Mouse (Mus musculus) MEL (cell line): ENCODE results near the gene Serinc3. TPM values are rescaled to one million over a fixed set of nuclear protein-coding genes. Genes with fewer than 3 reads are reported as not detected.

ENCODE experiments used
- DNase-seq: peaks from one replicate; pipeline ENCODE4 v3.0.0; 2011; ENCODE audit warnings: low read depth, low spot score
- H3K27ac ChIP-seq: 2 replicates; pipeline ENCODE4 v1.5.1; 2012; ENCODE audit warnings: low read depth, mild to moderate bottlenecking, control low read depth, low read length, moderate library complexity; ENCODE audit not compliant: control insufficient read depth
- H3K27me3 ChIP-seq, 2 experiments: fragments of 150-350 bp in 1 of 2; sonication (generic) in 1 of 2; 2 replicates each; pipeline ENCODE4 v1.6.1; 2012; ENCODE audit warnings: low read length in 2 of 2, mild to moderate bottlenecking in 2 of 2, improper control_type of control experiment in 1 of 2, moderate library complexity in 1 of 2; ENCODE audit not compliant: insufficient read depth in 2 of 2, control insufficient read depth in 1 of 2
- H3K36me3 ChIP-seq, 2 experiments: 2 replicates each; pipeline ENCODE4 v1.6.1; 2012 to 2014; ENCODE audit warnings: low read length in 2 of 2, improper control_type of control experiment in 1 of 2, inconsistent platforms in 1 of 2, mild to moderate bottlenecking in 1 of 2; ENCODE audit not compliant: insufficient read depth in 2 of 2, control insufficient read depth in 1 of 2
- H3K4me1 ChIP-seq, 2 experiments: fragments of 150-350 bp in 1 of 2; sonication (generic) in 1 of 2; 2 replicates each; pipeline ENCODE4 v1.6.1; 2012; ENCODE audit warnings: low read length in 2 of 2, improper control_type of control experiment in 1 of 2, mild to moderate bottlenecking in 1 of 2; ENCODE audit not compliant: insufficient read depth in 2 of 2, control insufficient read depth in 1 of 2
- H3K4me3 ChIP-seq, 2 experiments: fragments of 150-350 bp in 1 of 2; sonication (generic) in 1 of 2; 2 replicates each; pipeline ENCODE4 v1.5.1; 2012; ENCODE audit warnings: low read depth in 2 of 2, low read length in 2 of 2, mild to moderate bottlenecking in 2 of 2, moderate library complexity in 2 of 2, control low read depth in 1 of 2, improper control_type of control experiment in 1 of 2; ENCODE audit not compliant: control insufficient read depth in 1 of 2, insufficient read depth in 1 of 2
- H3K79me2 ChIP-seq: 2 replicates; pipeline ENCODE4 v1.6.1; 2012; ENCODE audit warnings: mild to moderate bottlenecking, low read length, moderate library complexity; ENCODE audit not compliant: control insufficient read depth, poor library complexity, insufficient read depth
- H3K9ac ChIP-seq: 2 replicates; pipeline ENCODE4 v1.6.1; 2012; ENCODE audit warnings: low read depth, mild to moderate bottlenecking, control low read depth, low read length, moderate library complexity; ENCODE audit not compliant: control insufficient read depth, poor library complexity, severe bottlenecking
- H3K9me3 ChIP-seq: fragments of 150-350 bp; sonication (generic); replicated peaks from 2 replicates; pipeline ENCODE4 v1.6.1; 2012; ENCODE audit warnings: mild to moderate bottlenecking, low read length, improper control_type of control experiment, moderate library complexity; ENCODE audit not compliant: insufficient read depth
- BHLHE40 ChIP-seq: IDR thresholded peaks from 2 replicates; pipeline ENCODE4 v1.6.1; 2012; ENCODE audit warnings: low read depth, mild to moderate bottlenecking, inconsistent platforms, low read length, improper control_type of control experiment, borderline replicate concordance
- CHD1 ChIP-seq: IDR thresholded peaks from 2 replicates; pipeline ENCODE4 v1.6.1; 2012; ENCODE audit warnings: low read depth, mild to moderate bottlenecking, inconsistent platforms, low read length, improper control_type of control experiment
- CTCF ChIP-seq, 3 experiments: IDR thresholded peaks in 2 of 3; conservative IDR thresholded peaks in 1 of 3; 2 replicates each; pipeline ENCODE4 v1.5.1; 2011 to 2012; ENCODE audit warnings: low read length in 3 of 3, low read depth in 2 of 3, mild to moderate bottlenecking in 2 of 3, improper control_type of control experiment in 1 of 3, inconsistent platforms in 1 of 3, mixed read lengths in 1 of 3, moderate library complexity in 1 of 3; ENCODE audit not compliant: control insufficient read depth in 1 of 3, insufficient read depth in 1 of 3, poor library complexity in 1 of 3, severe bottlenecking in 1 of 3
- E2F4 ChIP-seq: IDR thresholded peaks from 2 replicates; pipeline ENCODE4 v1.6.1; 2011; ENCODE audit warnings: low read depth, low read length, improper control_type of control experiment, borderline replicate concordance
- ELF1 ChIP-seq: IDR thresholded peaks from 2 replicates; pipeline ENCODE4 v1.6.1; 2014; ENCODE audit warnings: low read depth, mild to moderate bottlenecking, inconsistent platforms, low read length, improper control_type of control experiment, moderate library complexity
- EP300 ChIP-seq, 2 experiments: IDR thresholded peaks; 2 replicates each; pipeline ENCODE4 v1.6.1; 2011; ENCODE audit warnings: improper control_type of control experiment in 2 of 2, low read length in 2 of 2, low read depth in 1 of 2, mild to moderate bottlenecking in 1 of 2
- ETS1 ChIP-seq: IDR thresholded peaks from 2 replicates; pipeline ENCODE4 v1.6.1; 2012; ENCODE audit warnings: low read depth, mild to moderate bottlenecking, inconsistent platforms, low read length, improper control_type of control experiment, moderate library complexity
- GABPA ChIP-seq: IDR thresholded peaks from 2 replicates; pipeline ENCODE4 v1.6.1; 2012; ENCODE audit warnings: low read depth, mild to moderate bottlenecking, inconsistent platforms, low read length, improper control_type of control experiment, moderate library complexity
- HCFC1 ChIP-seq: IDR thresholded peaks from 2 replicates; pipeline ENCODE4 v1.6.1; 2012; ENCODE audit warnings: low read depth, mild to moderate bottlenecking, inconsistent platforms, low read length, improper control_type of control experiment, moderate library complexity
- KAT2A ChIP-seq: conservative IDR thresholded peaks from 2 replicates; pipeline ENCODE4 v1.6.1; 2012; ENCODE audit warnings: low read depth, low read length, improper control_type of control experiment, inconsistent platforms
- MAFK ChIP-seq: IDR thresholded peaks from 2 replicates; pipeline ENCODE4 v1.6.1; 2011; ENCODE audit warnings: low read depth, mild to moderate bottlenecking, low read length, improper control_type of control experiment, borderline replicate concordance
- MXI1 ChIP-seq: IDR thresholded peaks from 2 replicates; pipeline ENCODE4 v1.6.1; 2011; ENCODE audit warnings: mild to moderate bottlenecking, low read depth, low read length, improper control_type of control experiment
- MYB ChIP-seq: IDR thresholded peaks from 2 replicates; pipeline ENCODE4 v1.6.1; 2011; ENCODE audit warnings: mild to moderate bottlenecking, low read depth, low read length, improper control_type of control experiment
- NRF1 ChIP-seq: IDR thresholded peaks from 2 replicates; pipeline ENCODE4 v1.6.1; 2014; ENCODE audit warnings: low read depth, mild to moderate bottlenecking, inconsistent platforms, low read length, improper control_type of control experiment, moderate library complexity; ENCODE audit not compliant: poor library complexity, insufficient read depth, severe bottlenecking
- POLR2A ChIP-seq, 2 experiments: IDR thresholded peaks; 2 replicates each; pipeline ENCODE4 v1.6.1; 2011 to 2012; ENCODE audit warnings: low read length in 2 of 2, mild to moderate bottlenecking in 2 of 2, control low read depth in 1 of 2, improper control_type of control experiment in 1 of 2, low read depth in 1 of 2, moderate library complexity in 1 of 2; ENCODE audit not compliant: control insufficient read depth in 1 of 2, insufficient read depth in 1 of 2, poor library complexity in 1 of 2
- RCOR1 ChIP-seq: IDR thresholded peaks from 2 replicates; pipeline ENCODE4 v1.6.1; 2012; ENCODE audit warnings: low read depth, mild to moderate bottlenecking, inconsistent platforms, low read length, improper control_type of control experiment
- SMC3 ChIP-seq: IDR thresholded peaks from 2 replicates; pipeline ENCODE4 v1.6.1; 2011; ENCODE audit warnings: low read depth, low read length, improper control_type of control experiment
- TBP ChIP-seq: IDR thresholded peaks from 2 replicates; pipeline ENCODE4 v1.8.0; 2011; ENCODE audit warnings: low read depth, low read length, improper control_type of control experiment
- TCF12 ChIP-seq: IDR thresholded peaks from 2 replicates; pipeline ENCODE4 v1.6.1; 2014; ENCODE audit warnings: low read depth, mild to moderate bottlenecking, inconsistent platforms, low read length, improper control_type of control experiment, moderate library complexity
- USF1 ChIP-seq: IDR thresholded peaks from 2 replicates; pipeline ENCODE4 v1.6.1; 2014; ENCODE audit warnings: low read depth, mild to moderate bottlenecking, inconsistent platforms, low read length, improper control_type of control experiment, moderate library complexity
- ZKSCAN1 ChIP-seq: IDR thresholded peaks from 2 replicates; pipeline ENCODE4 v1.6.1; 2012; ENCODE audit warnings: low read depth, mild to moderate bottlenecking, inconsistent platforms, low read length, improper control_type of control experiment, moderate library complexity
- ZMIZ1 ChIP-seq: IDR thresholded peaks from 2 replicates; pipeline ENCODE4 v1.6.1; 2012; ENCODE audit warnings: low read depth, mild to moderate bottlenecking, inconsistent platforms, low read length, improper control_type of control experiment, moderate library complexity
- ZNF384 ChIP-seq: IDR thresholded peaks from 2 replicates; pipeline ENCODE4 v1.6.1; 2012; ENCODE audit warnings: low read depth, mild to moderate bottlenecking, inconsistent platforms, low read length, improper control_type of control experiment
- polyA plus RNA-seq, 2 experiments: library from polyadenylated mRNA; stranded (reverse) in 1 of 2; unstranded in 1 of 2; fragments of >175 nt in 1 of 2; fragments of >200 nt in 1 of 2; gene quantifications; 2 replicates each; pipeline versions ENCODE4 v1.2.1 to v1.2.4; 2012; ENCODE audit warnings: low replicate concordance in 2 of 2, low read depth in 1 of 2; ENCODE audit not compliant: insufficient read length in 2 of 2, insufficient read depth in 1 of 2, missing spikeins in 1 of 2
- total RNA-seq: library from RNA; depleted of rRNA; stranded (reverse); fragments of 300-350 nt; gene quantifications from 2 replicates; pipeline ENCODE4 v1.2.3, GENCODE M21; 2012

The Serinc3 gene
- total and polyA plus RNA-seq, 3 experiments = 348 to 650 (median 637) TPM

DNA sequence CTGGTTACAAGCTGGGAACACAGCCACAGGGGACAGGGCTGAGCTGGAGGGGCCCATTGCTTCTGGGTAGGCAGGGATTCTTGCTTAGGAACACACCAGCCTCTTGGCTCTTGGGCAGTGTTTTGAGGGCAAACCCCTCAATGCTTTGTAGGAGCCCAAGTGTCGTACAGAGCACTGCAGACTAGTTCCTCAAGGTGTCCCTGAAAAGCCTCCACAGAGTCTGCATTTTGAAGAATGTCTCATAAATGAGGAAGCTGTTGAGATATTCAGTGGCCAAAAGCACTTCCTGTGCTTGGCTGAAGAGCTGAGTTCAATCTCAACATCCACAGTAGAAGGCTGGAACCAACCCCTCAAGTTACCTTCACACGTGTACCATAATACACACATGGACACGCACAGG is 31.8 kb upstream of the Serinc3 start:
- Histone ChIP-seq H3K36me3 (peaks cover 0 to 17% of the 10 kb centered on the region in 2 experiments; a peak in 2 of 4 replicates), H3K27ac (peak overlapping the region; percentile 39)

DNA sequence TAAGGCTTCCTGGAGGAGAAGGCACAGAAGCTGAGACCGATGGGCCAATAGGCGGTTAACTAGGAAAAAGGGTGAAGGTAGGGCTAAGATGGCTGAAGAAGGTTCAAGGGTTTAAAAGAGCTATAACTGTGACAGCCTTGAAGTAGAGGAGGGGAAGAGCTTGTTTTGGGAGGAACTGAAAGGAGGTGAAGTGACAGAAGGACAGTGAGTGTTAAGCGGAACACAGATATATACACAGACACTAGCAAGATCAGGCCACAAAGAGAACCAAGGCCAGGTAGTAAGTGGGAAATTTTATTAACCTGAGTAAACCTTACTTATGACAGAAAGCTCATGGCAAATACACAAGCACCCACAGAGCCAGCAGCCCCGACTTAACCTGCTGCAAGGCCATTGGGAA is 31.4 kb upstream of the Serinc3 start:
- peaks cover 6% of the 10 kb centered on the region; the same call in 1 of the 2 replicates for H3K79me2 ChIP-seq
- peak overlapping the region; percentile 15 for H3K9ac ChIP-seq
- DNase-seq = no peak
- peaks cover 0 to 17% of the 10 kb centered on the region in 2 experiments; a peak in 3 of 4 replicates for H3K36me3 ChIP-seq
- H3K4me1 ChIP-seq = peaks cover 4 to 16% of the 10 kb centered on the region in 2 experiments; a peak in 3 of 4 replicates
- H3K9me3 ChIP-seq = no peaks in the 10 kb centered on the region
- no peak for TF ChIP-seq E2F4
- TF ChIP-seq GABPA = no peak
- TF ChIP-seq CHD1 = no peak
- no peak for TF ChIP-seq MYB
- no peak for TF ChIP-seq MAFK
- no peak for TF ChIP-seq POLR2A (IDR thresholded peaks at IDR 0.05; ENCODE audit: control insufficient read depth in 1 of 2, insufficient read depth in 1 of 2, low read depth in 1 of 2, low read length in 2 of 2, poor library complexity in 1 of 2)
- TF ChIP-seq ZNF384 = no peak
- no peak for TF ChIP-seq ELF1
- no peak for TF ChIP-seq USF1
- no peak for TF ChIP-seq ZMIZ1
- TF ChIP-seq TCF12 = no peak
- no peak for TF ChIP-seq ETS1
- no peak for TF ChIP-seq HCFC1
- TF ChIP-seq NRF1 = no peak
- no peak for TF ChIP-seq MXI1
- TF ChIP-seq RCOR1 = no peak
- H3K27me3 ChIP-seq = no peaks in the 10 kb centered on the region
- H3K4me3 ChIP-seq = no peak overlapping the region
- H3K27ac ChIP-seq = peak overlapping the region; percentile 39

More for the DNA sequence above, 31.8 kb upstream of the Serinc3 start:
- peaks cover 4 to 16% of the 10 kb centered on the region in 2 experiments; a peak in 3 of 4 replicates for H3K4me1 ChIP-seq
- H3K4me3 ChIP-seq = no peak overlapping the region
- peak; percentile 84 for DNase-seq
- peak; percentile 56; the same call in 1 of the 2 replicates for TF ChIP-seq ELF1
- no peak for TF ChIP-seq CHD1
- TF ChIP-seq EP300 (IDR thresholded peaks at IDR 0.05; ENCODE audit: low read depth in 1 of 2, low read length in 2 of 2) = no peak; a peak in 1 of 4 replicates
- TF ChIP-seq ZKSCAN1 = no peak
- peak; percentile 11; the same call in 1 of the 2 replicates for TF ChIP-seq SMC3
- TF ChIP-seq KAT2A = no peak
- TF ChIP-seq USF1 = no peak
- TF ChIP-seq GABPA = no peak
- TF ChIP-seq ZMIZ1 = no peak
- peak; percentile 88 for TF ChIP-seq TBP
- TF ChIP-seq ZNF384 = no peak
- no peak for TF ChIP-seq BHLHE40
- 0 out of 2 replicates have a peak, but pooled peaks have one; percentile 26 for TF ChIP-seq RCOR1
- no peak for TF ChIP-seq HCFC1
- peak in 1 of 3 experiments; percentile 3; a peak in 1 of 6 replicates for TF ChIP-seq CTCF (IDR thresholded peaks at IDR 0.05 in 2 of 3, conservative IDR thresholded peaks at IDR 0.05 in 1 of 3; ENCODE audit: control insufficient read depth in 1 of 3, insufficient read depth in 1 of 3, low read depth in 2 of 3, low read length in 3 of 3, poor library complexity in 1 of 3, severe bottlenecking in 1 of 3)
- H3K9me3 ChIP-seq = no peaks in the 10 kb centered on the region
- H3K79me2 ChIP-seq = peaks cover 6% of the 10 kb centered on the region; the same call in 1 of the 2 replicates
- H3K27me3 ChIP-seq = no peaks in the 10 kb centered on the region
- H3K9ac ChIP-seq = peak overlapping the region; percentile 15
